Mouse (Mus musculus): ENCODE measurements around the gene Anapc1. TPM values are rescaled to one million over a fixed set of nuclear protein-coding genes. Genes with fewer than 3 reads are reported as not detected.

Anapc1 gene
- polyA plus RNA-seq, 1 experiment from 2014 or later = 39.8 TPM

DNA sequence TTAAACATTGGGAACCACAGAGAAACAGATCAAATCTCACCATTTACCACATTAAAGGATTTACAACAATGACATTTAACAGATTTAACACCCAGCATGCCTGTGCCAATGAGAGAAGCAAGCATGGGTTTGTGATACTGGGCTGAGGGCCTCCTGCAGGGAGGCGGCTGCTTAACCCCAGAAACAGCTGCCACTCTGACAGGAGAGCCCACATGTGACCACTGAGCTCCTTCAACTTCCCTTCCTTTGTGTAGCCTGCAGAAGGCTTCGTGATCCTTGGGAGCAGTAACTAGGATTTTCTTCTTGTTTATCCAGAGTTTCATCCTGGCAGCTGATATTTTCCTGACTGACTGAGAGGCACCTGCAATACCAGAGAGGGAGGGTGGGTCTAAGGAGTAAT is 85.7 kb downstream of the Anapc1 start:
- Histone ChIP-seq H3K9ac (ENCODE audit: low read depth, low read length) (no peak overlapping the region), H3K36me3 (ENCODE audit: control insufficient read depth, insufficient read depth, low read length) (no peaks in the 10 kb centered on the region), H3K9me3 (ENCODE audit: control insufficient read depth, low read length) (no peaks in the 10 kb centered on the region), H3K27me3 (replicated peaks; ENCODE audit: control insufficient read depth, insufficient read depth, low read length) (no peaks in the 10 kb centered on the region), H3K4me2 (ENCODE audit: low read depth, low read length) (no peak overlapping the region), H3K4me1 (ENCODE audit: control insufficient read depth, insufficient read depth, low read length) (no peaks in the 10 kb centered on the region), H3K27ac (ENCODE audit: low read length) (no peak overlapping the region), H3K4me3 (ENCODE audit: low read length) (no peak overlapping the region)
- no peak for ATAC-seq
- WGBS = 19% methylated on average over 2 of the region's 2 CpGs

- H3K9ac ChIP-seq (ENCODE audit: low read depth, low read length) = no peak overlapping the region
- no peak for ATAC-seq
- no peak overlapping the region for H3K4me2 ChIP-seq (ENCODE audit: low read depth, low read length)
- H3K4me1 ChIP-seq (ENCODE audit: control insufficient read depth, insufficient read depth, low read length) = no peaks in the 10 kb centered on the region
- H3K27me3 ChIP-seq (replicated peaks; ENCODE audit: control insufficient read depth, insufficient read depth, low read length) = no peaks in the 10 kb centered on the region
- H3K9me3 ChIP-seq (ENCODE audit: control insufficient read depth, low read length) = no peaks in the 10 kb centered on the region
- H3K36me3 ChIP-seq (ENCODE audit: control insufficient read depth, insufficient read depth, low read length) = no peaks in the 10 kb centered on the region
- 85% methylated on average over 7 of the region's 7 CpGs for WGBS
- H3K4me3 ChIP-seq (ENCODE audit: low read length) = no peak overlapping the region
- H3K27ac ChIP-seq (ENCODE audit: low read length) = no peak overlapping the region
Measured at GRCm38 (mm10) chr2:128592301-128592700, 94.9 kb downstream of the Anapc1 start.

DNA sequence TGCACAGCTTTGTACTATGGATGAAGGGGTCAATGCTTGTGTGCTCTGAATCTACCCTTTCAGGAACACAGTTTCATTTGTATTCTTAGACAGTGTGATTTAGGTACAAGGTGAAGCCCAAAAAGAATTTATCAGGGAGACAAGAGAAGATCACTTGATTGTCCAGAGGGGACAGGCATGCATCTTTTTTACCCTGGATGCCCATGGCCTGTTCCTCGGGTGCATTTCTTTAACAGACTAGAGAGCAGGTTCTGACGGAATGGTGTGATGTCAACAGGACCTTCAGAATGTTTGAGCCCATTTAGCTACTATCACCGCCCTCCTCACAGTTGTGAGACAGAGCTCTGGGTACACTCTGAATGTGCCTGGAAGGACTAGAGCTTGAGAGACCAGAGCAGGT is 96.3 kb downstream of the Anapc1 start, which contains the start of gene Spdye4c:
Spdye4c (plus strand) TSS at position 301 of the 400 bp plus-strand sequence.
- ATAC-seq = no peak
- Histone ChIP-seq H3K9me3 (ENCODE audit: control insufficient read depth, low read length) (no peaks in the 10 kb centered on the region), H3K36me3 (ENCODE audit: control insufficient read depth, insufficient read depth, low read length) (no peaks in the 10 kb centered on the region), H3K9ac (ENCODE audit: low read depth, low read length) (no peak within 1 kb of the TSS), H3K27ac (ENCODE audit: low read length) (no peak within 1 kb of the TSS), H3K27me3 (replicated peaks; ENCODE audit: control insufficient read depth, insufficient read depth, low read length) (no peaks in the 10 kb centered on the region), H3K4me3 (ENCODE audit: low read length) (no peak within 1 kb of the TSS), H3K4me1 (ENCODE audit: control insufficient read depth, insufficient read depth, low read length) (no peaks in the 10 kb centered on the region), H3K4me2 (ENCODE audit: low read depth, low read length) (no peak within 1 kb of the TSS)
- WGBS = 93% methylated on average over 3 of the region's 3 CpGs

DNA sequence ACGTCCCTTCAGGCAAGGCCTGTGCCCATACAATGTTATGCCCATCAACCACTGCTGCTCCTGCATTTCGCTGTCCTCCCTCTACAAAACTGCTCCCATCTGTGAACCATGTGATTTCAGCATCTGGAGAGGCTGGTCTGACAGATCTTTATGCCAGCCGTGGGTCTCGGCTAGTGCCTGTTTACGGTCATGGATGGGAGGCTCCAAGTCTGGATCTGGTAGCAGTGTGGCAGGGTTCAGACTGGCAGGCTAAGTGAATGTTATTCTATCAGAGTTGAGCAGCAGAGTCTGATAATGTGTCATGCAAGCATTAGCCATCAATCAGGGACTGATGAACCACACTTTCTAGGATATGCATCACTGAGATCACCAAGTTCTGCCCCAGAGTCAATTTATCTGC is 104.3 kb downstream of the Anapc1 start:
- no peak for ATAC-seq
- Histone ChIP-seq H3K9me3 (ENCODE audit: control insufficient read depth, low read length) (no peaks in the 10 kb centered on the region), H3K27ac (ENCODE audit: low read length) (no peak overlapping the region), H3K4me2 (ENCODE audit: low read depth, low read length) (no peak overlapping the region), H3K4me1 (ENCODE audit: control insufficient read depth, insufficient read depth, low read length) (no peaks in the 10 kb centered on the region), H3K27me3 (replicated peaks; ENCODE audit: control insufficient read depth, insufficient read depth, low read length) (no peaks in the 10 kb centered on the region), H3K9ac (ENCODE audit: low read depth, low read length) (no peak overlapping the region), H3K36me3 (ENCODE audit: control insufficient read depth, insufficient read depth, low read length) (no peaks in the 10 kb centered on the region), H3K4me3 (ENCODE audit: low read length) (no peak overlapping the region)
- 70% methylated on average over 5 of the region's 5 CpGs for WGBS

- H3K9me3 ChIP-seq (ENCODE audit: control insufficient read depth, low read length) = no peaks in the 10 kb centered on the region
- ATAC-seq = peak; percentile 75
- no peak overlapping the region for H3K4me3 ChIP-seq (ENCODE audit: low read length)
- H3K27ac ChIP-seq (ENCODE audit: low read length) = no peak overlapping the region
- no peak overlapping the region for H3K9ac ChIP-seq (ENCODE audit: low read depth, low read length)
- no peaks in the 10 kb centered on the region for H3K36me3 ChIP-seq (ENCODE audit: control insufficient read depth, insufficient read depth, low read length)
- 0 out of 2 replicates have a peak, but pooled peaks cover 2% of the 10 kb centered on the region for H3K4me1 ChIP-seq (ENCODE audit: control insufficient read depth, insufficient read depth, low read length)
- no peaks in the 10 kb centered on the region for H3K27me3 ChIP-seq (replicated peaks; ENCODE audit: control insufficient read depth, insufficient read depth, low read length)
- 44% methylated on average over 16 of the region's 16 CpGs for WGBS
- no peak overlapping the region for H3K4me2 ChIP-seq (ENCODE audit: low read depth, low read length)
Measured at GRCm38 (mm10) chr2:128572726-128573624, 114.2 kb downstream of the Anapc1 start.

- ATAC-seq = no peak
- Histone ChIP-seq H3K27ac (ENCODE audit: low read length) (no peak overlapping the region), H3K27me3 (replicated peaks; ENCODE audit: control insufficient read depth, insufficient read depth, low read length) (no peaks in the 10 kb centered on the region), H3K4me2 (ENCODE audit: low read depth, low read length) (no peak overlapping the region), H3K4me3 (ENCODE audit: low read length) (no peak overlapping the region), H3K9me3 (ENCODE audit: control insufficient read depth, low read length) (no peaks in the 10 kb centered on the region), H3K4me1 (ENCODE audit: control insufficient read depth, insufficient read depth, low read length) (peaks cover 11% of the 10 kb centered on the region), H3K36me3 (ENCODE audit: control insufficient read depth, insufficient read depth, low read length) (no peaks in the 10 kb centered on the region), H3K9ac (ENCODE audit: low read depth, low read length) (no peak overlapping the region)
- 65% methylated on average over 4 of the region's 4 CpGs for WGBS
Measured at GRCm38 (mm10) chr2:128571001-128571400, 116.2 kb downstream of the Anapc1 start.

- no peak overlapping the region for H3K4me2 ChIP-seq (ENCODE audit: low read depth, low read length)
- H3K36me3 ChIP-seq (ENCODE audit: control insufficient read depth, insufficient read depth, low read length) = no peaks in the 10 kb centered on the region
- H3K4me3 ChIP-seq (ENCODE audit: low read length) = no peak overlapping the region
- peak; percentile 65 for ATAC-seq
- no peaks in the 10 kb centered on the region for H3K9me3 ChIP-seq (ENCODE audit: control insufficient read depth, low read length)
- WGBS = 32% methylated on average over 4 of the region's 4 CpGs
- peaks cover 18% of the 10 kb centered on the region for H3K4me1 ChIP-seq (ENCODE audit: control insufficient read depth, insufficient read depth, low read length)
- H3K27ac ChIP-seq (ENCODE audit: low read length) = no peak overlapping the region
- H3K9ac ChIP-seq (ENCODE audit: low read depth, low read length) = no peak overlapping the region
- H3K27me3 ChIP-seq (replicated peaks; ENCODE audit: control insufficient read depth, insufficient read depth, low read length) = no peaks in the 10 kb centered on the region
Measured at GRCm38 (mm10) chr2:128568490-128568889, 118.7 kb downstream of the Anapc1 start.

DNA sequence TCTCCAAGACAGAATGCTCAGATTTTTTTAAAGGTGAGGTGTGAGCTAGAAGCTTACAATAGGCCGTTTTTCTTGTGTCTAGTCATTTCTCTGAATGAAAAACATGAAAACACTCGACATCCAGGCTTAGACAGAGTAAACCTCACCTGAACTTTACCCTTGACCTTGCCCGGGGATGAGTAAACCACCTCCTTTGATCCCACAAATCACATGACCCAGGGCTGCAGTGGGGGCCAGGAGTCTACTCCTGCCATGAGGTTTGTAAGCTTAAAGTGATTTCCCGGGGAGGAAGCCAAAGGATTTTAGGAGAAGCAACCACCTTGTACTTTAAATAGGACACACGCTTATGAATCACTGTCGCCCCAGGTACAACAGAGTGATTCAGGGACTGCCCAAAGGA is 119.2 kb downstream of the Anapc1 start:
- Histone ChIP-seq H3K4me2 (ENCODE audit: low read depth, low read length) (no peak overlapping the region), H3K4me3 (ENCODE audit: low read length) (no peak overlapping the region), H3K27ac (ENCODE audit: low read length) (no peak overlapping the region), H3K27me3 (replicated peaks; ENCODE audit: control insufficient read depth, insufficient read depth, low read length) (no peaks in the 10 kb centered on the region), H3K4me1 (ENCODE audit: control insufficient read depth, insufficient read depth, low read length) (peaks cover 18% of the 10 kb centered on the region), H3K36me3 (ENCODE audit: control insufficient read depth, insufficient read depth, low read length) (no peaks in the 10 kb centered on the region), H3K9me3 (ENCODE audit: control insufficient read depth, low read length) (no peaks in the 10 kb centered on the region), H3K9ac (ENCODE audit: low read depth, low read length) (no peak overlapping the region)
- peak; percentile 38; the same call in 1 of the 2 replicates for ATAC-seq
- WGBS = 48% methylated on average over 6 of the region's 6 CpGs

- WGBS = 64% methylated on average over 10 of the region's 10 CpGs
- no peak overlapping the region for H3K9ac ChIP-seq (ENCODE audit: low read depth, low read length)
- H3K27me3 ChIP-seq (replicated peaks; ENCODE audit: control insufficient read depth, insufficient read depth, low read length) = no peaks in the 10 kb centered on the region
- H3K36me3 ChIP-seq (ENCODE audit: control insufficient read depth, insufficient read depth, low read length) = no peaks in the 10 kb centered on the region
- H3K9me3 ChIP-seq (ENCODE audit: control insufficient read depth, low read length) = no peaks in the 10 kb centered on the region
- H3K4me1 ChIP-seq (ENCODE audit: control insufficient read depth, insufficient read depth, low read length) = peaks cover 18% of the 10 kb centered on the region
- no peak overlapping the region for H3K27ac ChIP-seq (ENCODE audit: low read length)
- no peak overlapping the region for H3K4me2 ChIP-seq (ENCODE audit: low read depth, low read length)
- peak; percentile 31 for ATAC-seq
- H3K4me3 ChIP-seq (ENCODE audit: low read length) = no peak overlapping the region
Measured at GRCm38 (mm10) chr2:128566304-128567147, 120.7 kb downstream of the Anapc1 start.

Measured in intestine, embryonic 16.5 days (tissue).